Mouse (Mus musculus) fat pad, adult 2 months (tissue): ENCODE measurements at regions not wholly inside any gene's neighbourhood (a gene's known extent, or its start where the extent isn't known, plus 50 kb on each side); places are given as distances from the start of the nearest gene placed in this dataset.

Experiments
- DNase-seq: peaks from one replicate; pipeline ENCODE4 v3.0.0-alpha.2; 2011; ENCODE audit warnings: low read depth, low spot score; ENCODE audit errors: extremely low read depth

GRCm38 (mm10) chr1:194049746-194050351, 568.2 kb upstream of the Plxna2 start:
- DNase-seq = no peak

GRCm38 (mm10) chr1:194041393-194042352, 576.3 kb upstream of the Plxna2 start:
- no peak for DNase-seq

- no peak for DNase-seq
These were observed 579.3 kb upstream of the Plxna2 start for GRCm38 (mm10) chr1:194038711-194039110.

GRCm38 (mm10) chr1:194034199-194034883, 583.7 kb upstream of the Plxna2 start:
- DNase-seq = no peak

- no peak for DNase-seq
These were observed 585.4 kb upstream of the Plxna2 start for GRCm38 (mm10) chr1:194032603-194033002.

- DNase-seq = no peak
These were observed 587.3 kb upstream of the Plxna2 start for GRCm38 (mm10) chr1:194030651-194031228.

- DNase-seq = no peak
These were observed 590.9 kb upstream of the Plxna2 start for GRCm38 (mm10) chr1:194026958-194027692.

- DNase-seq = no peak
These were observed 591.8 kb upstream of the Plxna2 start for GRCm38 (mm10) chr1:194026213-194026612.

- DNase-seq = no peak
These were observed 598.7 kb upstream of the Plxna2 start for GRCm38 (mm10) chr1:194019282-194019681.

GRCm38 (mm10) chr1:193992226-193992625, 622.1 kb upstream of the Camk1g start:
- DNase-seq = no peak

- no peak for DNase-seq
These were observed 620.0 kb upstream of the Camk1g start for GRCm38 (mm10) chr1:193989956-193990675.

GRCm38 (mm10) chr1:193988970-193989904, 619.1 kb upstream of the Camk1g start:
- DNase-seq = no peak

- no peak for DNase-seq
These were observed 610.5 kb upstream of the Camk1g start for GRCm38 (mm10) chr1:193980571-193980970.

- no peak for DNase-seq
These were observed 601.4 kb upstream of the Camk1g start for GRCm38 (mm10) chr1:193971537-193971936.

GRCm38 (mm10) chr1:193969264-193969908, 599.3 kb upstream of the Camk1g start:
- no peak for DNase-seq

GRCm38 (mm10) chr1:193967957-193968926, 598.1 kb upstream of the Camk1g start:
- DNase-seq = no peak
